Mouse (Mus musculus): ENCODE results near the gene Cacna1c.

DNA sequence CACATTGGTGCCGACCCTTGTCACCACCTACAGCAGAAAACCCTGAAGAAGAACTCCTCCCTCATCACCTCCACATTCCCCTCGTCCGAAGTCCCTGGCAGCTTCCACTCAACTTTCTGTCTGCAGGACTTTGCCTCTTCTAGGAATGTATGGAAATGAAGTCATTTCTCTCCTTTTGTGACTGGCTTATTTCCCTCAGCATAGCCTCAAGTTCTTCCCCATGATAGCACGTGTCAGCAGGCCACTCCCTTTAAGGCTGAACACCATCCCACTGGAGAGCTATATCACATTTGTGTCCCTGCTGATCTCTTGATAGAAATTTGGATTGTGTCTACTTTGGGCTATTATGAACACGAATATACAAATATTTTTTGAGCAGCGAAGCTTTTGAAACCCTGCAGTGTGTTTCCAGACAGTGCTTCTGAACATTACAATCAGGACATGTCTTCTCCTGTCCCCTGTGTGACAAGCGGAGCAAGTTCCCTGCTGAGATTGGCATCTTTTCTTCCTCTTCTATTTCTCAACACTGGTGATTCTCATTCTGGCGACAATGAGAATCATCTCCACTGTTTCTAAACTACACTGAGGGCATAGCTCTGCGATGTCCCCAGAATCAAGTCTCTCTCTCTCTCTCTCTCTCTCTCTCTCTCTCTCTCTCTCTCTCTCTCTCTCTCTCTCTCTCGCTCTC is 224.2 kb downstream of the Cacna1c start:
- TF ChIP-seq CTCF (IDR thresholded peaks at IDR 0.05) (no peak), EP300 (IDR thresholded peaks at IDR 0.05) (no peak)

Measured in lung, postnatal 0 days (tissue).